Mouse (Mus musculus): ENCODE data around the gene AC129217.1. TPM values are rescaled to one million over a fixed set of nuclear protein-coding genes. Genes with fewer than 3 reads are reported as not detected.
"Not testable (repeated sequence)": the region's sequence is repeated elsewhere in the genome, so short reads cannot be mapped to it uniquely, and the experiment has no call there.

Gene AC129217.1
- polyA plus RNA-seq, 1 experiment from 2014 or later = not detected

DNA sequence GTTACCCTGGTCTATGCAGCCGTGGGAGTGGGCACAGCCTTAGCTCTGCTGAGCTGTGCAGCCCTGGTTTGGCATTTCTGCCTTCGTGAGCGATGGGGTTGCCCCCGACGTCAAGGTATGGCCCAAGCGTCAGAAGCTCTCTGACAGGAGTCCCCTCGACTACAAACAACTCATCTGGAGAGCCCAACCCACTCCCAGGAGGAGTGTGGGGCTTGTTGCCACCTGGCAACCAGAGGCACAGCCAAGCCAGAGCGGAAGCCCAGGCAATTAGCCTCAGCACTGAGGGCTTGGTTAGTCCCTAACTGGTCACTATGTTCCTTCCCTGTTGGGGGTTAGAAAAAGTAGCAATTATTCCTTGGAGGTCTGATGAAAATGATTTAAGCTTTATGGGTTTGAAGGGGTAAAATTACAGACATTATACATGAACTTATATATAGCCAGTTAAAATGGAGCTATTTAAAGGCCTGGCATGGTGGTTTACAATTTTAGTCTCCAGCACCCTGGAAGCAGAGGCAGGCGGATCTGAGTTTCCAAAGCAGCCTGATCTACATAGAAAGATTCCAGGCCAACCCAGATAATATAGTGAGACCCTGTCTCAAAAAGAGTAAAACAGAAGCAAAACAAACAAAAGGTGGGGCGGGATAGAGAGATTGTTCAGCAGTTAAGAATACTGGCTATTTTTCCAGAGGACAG lies 22.8 kb downstream of the AC129217.1 start:
- Histone ChIP-seq H3K4me2 (ENCODE audit: low read length) (no peak overlapping the region), H3K4me1 (ENCODE audit: control insufficient read depth, insufficient read depth, low read depth, low read length) (no peaks in the 10 kb centered on the region), H3K9ac (ENCODE audit: low read depth, low read length) (no peak overlapping the region), H3K9me3 (ENCODE audit: control insufficient read depth, low read length) (no peaks in the 10 kb centered on the region), H3K4me3 (ENCODE audit: low read length) (no peak overlapping the region), H3K36me3 (ENCODE audit: control insufficient read depth, insufficient read depth, low read length) (peaks cover 7% of the 10 kb centered on the region), H3K27me3 (replicated peaks; ENCODE audit: control insufficient read depth, insufficient read depth, low read length) (no peaks in the 10 kb centered on the region), H3K27ac (ENCODE audit: low read depth, low read length) (no peak overlapping the region)
- ATAC-seq = no peak
- 59% methylated on average over 10 of the region's 10 CpGs for WGBS

GRCm38 (mm10) chr19:8853117-8853516 lies 23.5 kb downstream of the AC129217.1 start:
- Histone ChIP-seq H3K9me3 (ENCODE audit: control insufficient read depth, low read length) (no peaks in the 10 kb centered on the region), H3K27ac (ENCODE audit: low read depth, low read length) (no peak overlapping the region), H3K9ac (ENCODE audit: low read depth, low read length) (no peak overlapping the region), H3K36me3 (ENCODE audit: control insufficient read depth, insufficient read depth, low read length) (peaks cover 2% of the 10 kb centered on the region; the same call in 1 of the 2 replicates), H3K27me3 (replicated peaks; ENCODE audit: control insufficient read depth, insufficient read depth, low read length) (no peaks in the 10 kb centered on the region), H3K4me3 (ENCODE audit: low read length) (no peak overlapping the region), H3K4me1 (ENCODE audit: control insufficient read depth, insufficient read depth, low read depth, low read length) (no peaks in the 10 kb centered on the region), H3K4me2 (ENCODE audit: low read length) (no peak overlapping the region)
- ATAC-seq = no peak
- 82% methylated on average over 3 of the region's 3 CpGs for WGBS

DNA sequence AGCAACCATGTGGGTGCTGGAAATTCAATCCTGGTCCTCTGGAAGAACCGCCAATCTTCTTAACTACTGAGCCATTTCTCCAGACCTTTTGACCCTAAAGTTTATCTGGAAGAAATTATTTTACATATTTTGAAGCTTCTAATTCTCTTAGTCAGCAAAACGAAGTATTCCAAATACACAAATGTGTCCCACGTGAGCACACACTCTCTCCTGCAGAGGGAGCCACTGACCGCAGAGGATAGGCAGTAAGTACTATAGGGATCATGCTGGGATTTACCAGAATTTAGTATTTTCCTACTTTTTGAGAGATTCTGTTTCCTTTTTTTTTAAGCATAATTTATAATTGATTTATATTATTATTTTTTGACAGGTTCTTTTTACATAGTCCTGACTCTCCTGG lies 28.1 kb downstream of the AC129217.1 start:
- Histone ChIP-seq H3K9me3 (ENCODE audit: control insufficient read depth, low read length) (no peaks in the 10 kb centered on the region), H3K4me1 (ENCODE audit: control insufficient read depth, insufficient read depth, low read depth, low read length) (no peaks in the 10 kb centered on the region), H3K4me2 (ENCODE audit: low read length) (no peak overlapping the region), H3K27ac (ENCODE audit: low read depth, low read length) (no peak overlapping the region), H3K27me3 (replicated peaks; ENCODE audit: control insufficient read depth, insufficient read depth, low read length) (no peaks in the 10 kb centered on the region), H3K4me3 (ENCODE audit: low read length) (no peak overlapping the region), H3K36me3 (ENCODE audit: control insufficient read depth, insufficient read depth, low read length) (no peaks in the 10 kb centered on the region), H3K9ac (ENCODE audit: low read depth, low read length) (no peak overlapping the region)
- no peak for ATAC-seq
- WGBS = 39% methylated on average over 4 of the region's 4 CpGs

DNA sequence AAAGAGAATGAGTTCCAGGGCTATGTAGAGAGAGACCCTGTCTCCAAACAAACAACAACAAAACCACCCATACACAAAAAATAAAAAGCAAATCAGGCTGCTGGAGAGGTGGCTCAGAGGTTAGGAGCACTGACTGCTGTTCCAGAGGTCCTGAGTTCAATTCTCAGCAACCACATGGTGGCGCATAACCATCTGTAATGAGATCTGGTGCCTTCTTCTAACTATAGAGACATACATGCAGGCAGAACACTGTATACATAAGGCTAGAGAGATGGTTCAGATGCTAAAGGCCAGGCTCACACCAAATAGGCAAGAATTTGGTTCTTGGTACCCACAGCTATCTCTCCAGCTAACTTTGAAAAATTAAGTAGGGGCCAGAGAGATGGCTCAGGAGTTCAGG lies 29.4 kb downstream of the AC129217.1 start:
- 15% methylated on average over 1 of the region's 1 CpGs for WGBS
- H3K9ac ChIP-seq (ENCODE audit: low read depth, low read length) = no peak overlapping the region
- no peak overlapping the region for H3K4me3 ChIP-seq (ENCODE audit: low read length)
- no peaks in the 10 kb centered on the region for H3K4me1 ChIP-seq (ENCODE audit: control insufficient read depth, insufficient read depth, low read depth, low read length)
- H3K27ac ChIP-seq (ENCODE audit: low read depth, low read length) = no peak overlapping the region
- ATAC-seq = no peak
- H3K4me2 ChIP-seq (ENCODE audit: low read length) = no peak overlapping the region
- no peaks in the 10 kb centered on the region for H3K36me3 ChIP-seq (ENCODE audit: control insufficient read depth, insufficient read depth, low read length)
- no peaks in the 10 kb centered on the region for H3K27me3 ChIP-seq (replicated peaks; ENCODE audit: control insufficient read depth, insufficient read depth, low read length)
- H3K9me3 ChIP-seq (ENCODE audit: control insufficient read depth, low read length) = no peaks in the 10 kb centered on the region

DNA sequence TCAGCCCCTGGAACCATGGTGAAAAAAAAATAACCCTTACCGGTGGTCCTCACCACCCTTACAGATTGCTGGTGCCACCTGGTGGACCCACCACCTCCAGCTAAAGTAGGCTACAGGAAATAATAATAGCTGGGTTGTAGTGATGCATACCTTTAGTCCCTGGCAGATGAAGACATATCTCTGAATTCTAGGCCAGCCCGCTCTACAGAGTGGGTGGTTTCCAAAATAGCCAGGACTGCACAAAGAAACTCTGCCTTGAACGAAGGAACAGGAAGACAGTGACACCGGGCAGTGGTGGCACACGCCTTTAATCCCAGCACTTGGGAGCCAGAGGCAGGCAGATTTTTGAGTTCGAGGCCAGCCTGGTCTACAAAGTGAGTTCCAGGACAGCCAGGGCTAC lies 34.7 kb downstream of the AC129217.1 start:
- H3K4me3 ChIP-seq (ENCODE audit: low read length) = no peak overlapping the region
- H3K4me1 ChIP-seq (ENCODE audit: control insufficient read depth, insufficient read depth, low read depth, low read length) = no peaks in the 10 kb centered on the region
- H3K27me3 ChIP-seq (replicated peaks; ENCODE audit: control insufficient read depth, insufficient read depth, low read length) = no peaks in the 10 kb centered on the region
- no peak overlapping the region for H3K27ac ChIP-seq (ENCODE audit: low read depth, low read length)
- H3K9me3 ChIP-seq (ENCODE audit: control insufficient read depth, low read length) = no peaks in the 10 kb centered on the region
- ATAC-seq = no peak
- no peaks in the 10 kb centered on the region for H3K36me3 ChIP-seq (ENCODE audit: control insufficient read depth, insufficient read depth, low read length)
- no peak overlapping the region for H3K9ac ChIP-seq (ENCODE audit: low read depth, low read length)
- no peak overlapping the region for H3K4me2 ChIP-seq (ENCODE audit: low read length)
- 85% methylated on average over 6 of the region's 6 CpGs for WGBS

- not testable (repeated sequence) for H3K9me3 ChIP-seq (ENCODE audit: control insufficient read depth, low read length); H3K27me3 ChIP-seq (replicated peaks; ENCODE audit: control insufficient read depth, insufficient read depth, low read length); H3K9ac ChIP-seq (ENCODE audit: low read depth, low read length); ATAC-seq; H3K27ac ChIP-seq (ENCODE audit: low read depth, low read length); H3K4me3 ChIP-seq (ENCODE audit: low read length)
- H3K4me1 ChIP-seq (ENCODE audit: control insufficient read depth, insufficient read depth, low read depth, low read length) = peaks cover 11% of the 10 kb centered on the region
- H3K36me3 ChIP-seq (ENCODE audit: control insufficient read depth, insufficient read depth, low read length) = peaks cover 18% of the 10 kb centered on the region
- 87% methylated on average over 3 of the region's 3 CpGs for WGBS
- peak overlapping the region; percentile 62 for H3K4me2 ChIP-seq (ENCODE audit: low read length)
Measured at GRCm38 (mm10) chr19:8870381-8870780, 40.8 kb downstream of the AC129217.1 start.

DNA sequence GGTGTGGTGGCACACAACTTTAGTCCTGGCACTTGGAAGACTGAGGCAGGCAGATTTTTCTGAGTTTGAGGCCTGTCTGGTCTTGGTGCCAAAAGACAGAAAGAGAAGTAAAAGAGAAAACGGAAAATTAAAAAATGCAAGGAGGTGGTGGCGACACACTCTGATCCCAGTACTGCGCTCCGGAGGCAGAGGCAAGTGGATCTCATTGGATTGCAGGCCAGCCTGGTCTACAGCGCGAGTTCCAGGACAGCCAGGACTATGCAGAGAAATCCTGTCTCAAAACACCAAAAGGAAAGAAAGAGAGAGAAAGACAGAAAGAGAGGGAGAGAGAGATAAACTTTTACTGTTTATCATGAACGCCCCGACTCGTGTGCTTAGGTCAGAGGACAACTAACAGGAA lies 41.3 kb downstream of the AC129217.1 start:
- Histone ChIP-seq H3K9ac (ENCODE audit: low read depth, low read length) (peak overlapping the region; percentile 66), H3K4me1 (ENCODE audit: control insufficient read depth, insufficient read depth, low read depth, low read length) (peaks cover 11% of the 10 kb centered on the region), H3K27me3 (replicated peaks; ENCODE audit: control insufficient read depth, insufficient read depth, low read length) (no peaks in the 10 kb centered on the region), H3K4me3 (ENCODE audit: low read length) (peak overlapping the region; percentile 75), H3K27ac (ENCODE audit: low read depth, low read length) (peak overlapping the region; percentile 76; the same call in 1 of the 2 replicates), H3K36me3 (ENCODE audit: control insufficient read depth, insufficient read depth, low read length) (peaks cover 22% of the 10 kb centered on the region), H3K4me2 (ENCODE audit: low read length) (peak overlapping the region; percentile 62), H3K9me3 (ENCODE audit: control insufficient read depth, low read length) (no peaks in the 10 kb centered on the region)
- 58% methylated on average over 9 of the region's 9 CpGs for WGBS
- ATAC-seq = peak; percentile 41

DNA sequence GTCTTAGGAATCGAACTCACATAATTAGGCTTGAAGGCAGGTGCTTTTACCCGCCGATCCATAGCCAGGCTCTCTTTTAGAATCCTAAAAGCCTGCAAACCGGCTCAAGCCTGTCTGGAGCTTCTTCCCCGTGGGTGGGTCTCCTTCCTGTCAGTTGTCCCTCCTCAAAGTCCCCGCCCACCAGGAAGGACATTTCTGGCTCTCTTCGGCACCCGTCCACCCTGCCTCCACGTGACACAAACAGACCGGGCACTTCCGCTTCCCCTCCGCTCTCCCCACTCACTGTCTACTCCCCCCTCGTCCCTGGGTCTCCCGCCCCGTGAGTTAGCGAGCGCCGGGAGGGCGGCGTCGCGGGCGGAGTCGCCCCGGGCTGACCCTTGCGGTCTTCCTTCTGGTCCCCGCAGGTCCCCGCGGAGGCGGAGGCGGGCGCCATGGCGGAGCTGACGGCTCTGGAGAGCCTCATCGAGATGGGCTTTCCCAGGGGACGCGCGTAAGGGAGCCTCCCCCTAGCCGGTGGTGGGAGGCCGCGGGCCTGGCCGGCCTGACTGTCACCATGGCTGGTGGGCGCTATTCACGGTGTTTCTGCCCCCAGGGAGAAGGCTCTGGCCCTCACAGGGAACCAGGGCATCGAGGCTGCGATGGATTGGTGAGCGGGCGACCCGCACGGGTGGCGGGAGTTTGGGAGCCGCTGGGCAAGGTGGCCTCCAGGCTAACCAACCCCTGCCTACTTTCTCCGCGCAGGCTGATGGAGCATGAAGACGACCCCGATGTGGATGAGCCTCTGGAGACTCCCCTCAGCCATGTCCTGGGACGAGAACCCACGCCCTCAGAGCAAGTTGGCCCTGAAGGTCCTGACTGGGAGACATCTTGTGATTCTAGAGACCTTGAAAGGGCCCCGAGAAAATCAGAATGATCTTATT lies 42.0 kb downstream of the AC129217.1 start, which contains the start of gene Ubxn1:
Gene Ubxn1 (plus strand): TSS at position 230 of the 920 bp plus-strand sequence.
- Histone ChIP-seq H3K27ac (ENCODE audit: low read depth, low read length) (peak within 1 kb of the TSS; percentile 76), H3K4me2 (ENCODE audit: low read length) (peak within 1 kb of the TSS; percentile 81), H3K4me3 (ENCODE audit: low read length) (peak within 1 kb of the TSS; percentile 75), H3K27me3 (replicated peaks; ENCODE audit: control insufficient read depth, insufficient read depth, low read length) (no peaks in the 10 kb centered on the region), H3K9ac (ENCODE audit: low read depth, low read length) (peak within 1 kb of the TSS; percentile 86), H3K4me1 (ENCODE audit: control insufficient read depth, insufficient read depth, low read depth, low read length) (peaks cover 11% of the 10 kb centered on the region), H3K36me3 (ENCODE audit: control insufficient read depth, insufficient read depth, low read length) (peaks cover 25% of the 10 kb centered on the region), H3K9me3 (ENCODE audit: control insufficient read depth, low read length) (no peaks in the 10 kb centered on the region)
- 2% methylated on average over 59 of the region's 59 CpGs for WGBS
- peak; percentile 97 for ATAC-seq

GRCm38 (mm10) chr19:8872266-8872840 lies 42.8 kb downstream of the AC129217.1 start:
- ATAC-seq = no peak

More at GRCm38 (mm10) chr19:8872266-8872840, 42.8 kb downstream of the AC129217.1 start:
- peaks cover 26% of the 10 kb centered on the region for H3K36me3 ChIP-seq (ENCODE audit: control insufficient read depth, insufficient read depth, low read length)
- H3K9me3 ChIP-seq (ENCODE audit: control insufficient read depth, low read length) = no peaks in the 10 kb centered on the region
- H3K27me3 ChIP-seq (replicated peaks; ENCODE audit: control insufficient read depth, insufficient read depth, low read length) = no peaks in the 10 kb centered on the region
- peak overlapping the region; percentile 81 for H3K4me2 ChIP-seq (ENCODE audit: low read length)
- peaks cover 11% of the 10 kb centered on the region for H3K4me1 ChIP-seq (ENCODE audit: control insufficient read depth, insufficient read depth, low read depth, low read length)
- H3K4me3 ChIP-seq (ENCODE audit: low read length) = peak overlapping the region; percentile 75
- 78% methylated on average over 10 of the region's 10 CpGs for WGBS
- no peak overlapping the region for H3K27ac ChIP-seq (ENCODE audit: low read depth, low read length)
- H3K9ac ChIP-seq (ENCODE audit: low read depth, low read length) = peak overlapping the region; percentile 86

Measured in hindbrain, embryonic 16.5 days (tissue).